Mouse (Mus musculus): ENCODE data around the gene Sigirr. TPM values are rescaled to one million over a fixed set of nuclear protein-coding genes. Genes with fewer than 3 reads are reported as not detected.

The Sigirr gene
- polyA plus RNA-seq, 1 experiment from 2014 or later, result 20.1 TPM

- H3K27ac ChIP-seq (ENCODE audit: low read depth), result peak overlapping the region; percentile 92
- TF ChIP-seq CTCF (IDR thresholded peaks at IDR 0.05; ENCODE audit: low read depth) (no peak), EP300 (IDR thresholded peaks at IDR 0.05; ENCODE audit: low read depth) (peak; percentile 67)
- ATAC-seq (peak; percentile 99), DNase-seq (peak; percentile 99)
- WGBS (ENCODE audit: insufficient replicate concordance), result 1% methylated on average over 29 of the region's 29 CpGs
- H3K9me3 ChIP-seq (ENCODE audit: low read length), result no peaks in the 10 kb centered on the region
- H3K36me3 ChIP-seq (replicated peaks; ENCODE audit: insufficient read depth, low read length), result no peaks in the 10 kb centered on the region
- peak overlapping the region; percentile 79 for H3K4me3 ChIP-seq (ENCODE audit: low read depth, low read length)
- H3K4me2 ChIP-seq (ENCODE audit: low read depth, low read length), result peak overlapping the region; percentile 94
- peaks cover 30% of the 10 kb centered on the region for H3K4me1 ChIP-seq (ENCODE audit: insufficient read depth)
- peak overlapping the region; percentile 79 for H3K9ac ChIP-seq (replicated peaks)
- H3K27me3 ChIP-seq (ENCODE audit: insufficient read depth, low read length), result no peaks in the 10 kb centered on the region
Measured at GRCm38 (mm10) chr7:141122689-141123516, 22.5 kb upstream of the Sigirr start.

GRCm38 (mm10) chr7:141122245-141122644, 21.9 kb upstream of the Sigirr start, which contains the start of gene Ptdss2:
Ptdss2 (plus strand) TSS chr7:141122382.
- 37% methylated on average over 14 of the region's 14 CpGs for WGBS (ENCODE audit: insufficient replicate concordance)
- Histone ChIP-seq H3K4me3 (ENCODE audit: low read depth, low read length) (peak within 1 kb of the TSS; percentile 79), H3K27ac (ENCODE audit: low read depth) (peak within 1 kb of the TSS; percentile 92), H3K36me3 (replicated peaks; ENCODE audit: insufficient read depth, low read length) (no peaks in the 10 kb centered on the region), H3K9ac (replicated peaks) (peak within 1 kb of the TSS; percentile 79), H3K4me1 (ENCODE audit: insufficient read depth) (peaks cover 30% of the 10 kb centered on the region), H3K9me3 (ENCODE audit: low read length) (no peaks in the 10 kb centered on the region), H3K4me2 (ENCODE audit: low read depth, low read length) (peak within 1 kb of the TSS; percentile 94), H3K27me3 (ENCODE audit: insufficient read depth, low read length) (no peaks in the 10 kb centered on the region)
- DNase-seq, result no peak
- TF ChIP-seq CTCF (IDR thresholded peaks at IDR 0.05; ENCODE audit: low read depth), result no peak
- no peak for TF ChIP-seq EP300 (IDR thresholded peaks at IDR 0.05; ENCODE audit: low read depth)
- no peak for ATAC-seq

GRCm38 (mm10) chr7:141121051-141121531, 20.7 kb upstream of the Sigirr start:
- H3K27ac ChIP-seq (ENCODE audit: low read depth), result peak overlapping the region; percentile 69
- WGBS (ENCODE audit: insufficient replicate concordance), result 65% methylated on average over 5 of the region's 5 CpGs
- DNase-seq, result no peak

GRCm38 (mm10) chr7:141120605-141121004, 20.2 kb upstream of the Sigirr start:
- no peak for ATAC-seq
- no peaks in the 10 kb centered on the region for H3K36me3 ChIP-seq (replicated peaks; ENCODE audit: insufficient read depth, low read length)
- TF ChIP-seq CTCF (IDR thresholded peaks at IDR 0.05; ENCODE audit: low read depth) (no peak), EP300 (IDR thresholded peaks at IDR 0.05; ENCODE audit: low read depth) (no peak)
- no peak overlapping the region for H3K4me3 ChIP-seq (ENCODE audit: low read depth, low read length)
- H3K4me2 ChIP-seq (ENCODE audit: low read depth, low read length), result no peak overlapping the region
- H3K27me3 ChIP-seq (ENCODE audit: insufficient read depth, low read length), result no peaks in the 10 kb centered on the region
- H3K9ac ChIP-seq (replicated peaks), result no peak overlapping the region
- H3K9me3 ChIP-seq (ENCODE audit: low read length), result no peaks in the 10 kb centered on the region
- DNase-seq, result no peak
- H3K27ac ChIP-seq (ENCODE audit: low read depth), result no peak overlapping the region
- 64% methylated on average over 3 of the region's 3 CpGs for WGBS (ENCODE audit: insufficient replicate concordance)
- H3K4me1 ChIP-seq (ENCODE audit: insufficient read depth), result peaks cover 33% of the 10 kb centered on the region

More at GRCm38 (mm10) chr7:141121051-141121531, 20.7 kb upstream of the Sigirr start:
- H3K9me3 ChIP-seq (ENCODE audit: low read length), result no peaks in the 10 kb centered on the region
- peak; percentile 36; the same call in 1 of the 2 replicates for TF ChIP-seq CTCF (IDR thresholded peaks at IDR 0.05; ENCODE audit: low read depth)
- TF ChIP-seq EP300 (IDR thresholded peaks at IDR 0.05; ENCODE audit: low read depth), result no peak
- no peak for ATAC-seq
- no peaks in the 10 kb centered on the region for H3K27me3 ChIP-seq (ENCODE audit: insufficient read depth, low read length)
- no peak overlapping the region for H3K4me3 ChIP-seq (ENCODE audit: low read depth, low read length)
- no peak overlapping the region for H3K4me2 ChIP-seq (ENCODE audit: low read depth, low read length)
- H3K36me3 ChIP-seq (replicated peaks; ENCODE audit: insufficient read depth, low read length), result no peaks in the 10 kb centered on the region
- H3K4me1 ChIP-seq (ENCODE audit: insufficient read depth), result peaks cover 31% of the 10 kb centered on the region
- H3K9ac ChIP-seq (replicated peaks), result no peak overlapping the region

GRCm38 (mm10) chr7:141119487-141119886, 19.1 kb upstream of the Sigirr start:
- H3K9me3 ChIP-seq (ENCODE audit: low read length), result no peaks in the 10 kb centered on the region
- no peak overlapping the region for H3K4me2 ChIP-seq (ENCODE audit: low read depth, low read length)
- H3K27ac ChIP-seq (ENCODE audit: low read depth), result no peak overlapping the region
- ATAC-seq (no peak), DNase-seq (no peak)
- no peak overlapping the region for H3K4me3 ChIP-seq (ENCODE audit: low read depth, low read length)
- TF ChIP-seq CTCF (IDR thresholded peaks at IDR 0.05; ENCODE audit: low read depth) (no peak), EP300 (IDR thresholded peaks at IDR 0.05; ENCODE audit: low read depth) (no peak)
- H3K9ac ChIP-seq (replicated peaks), result no peak overlapping the region
- H3K36me3 ChIP-seq (replicated peaks; ENCODE audit: insufficient read depth, low read length), result no peaks in the 10 kb centered on the region
- H3K27me3 ChIP-seq (ENCODE audit: insufficient read depth, low read length), result no peaks in the 10 kb centered on the region
- WGBS (ENCODE audit: insufficient replicate concordance), result 64% methylated on average over 3 of the region's 3 CpGs
- H3K4me1 ChIP-seq (ENCODE audit: insufficient read depth), result peaks cover 37% of the 10 kb centered on the region

GRCm38 (mm10) chr7:141117636-141118035, 17.3 kb upstream of the Sigirr start, which contains the start of gene Ano9:
Ano9 (minus strand) TSS chr7:141117806.
- Histone ChIP-seq H3K27me3 (ENCODE audit: insufficient read depth, low read length) (no peaks in the 10 kb centered on the region), H3K4me3 (ENCODE audit: low read depth, low read length) (no peak within 1 kb of the TSS), H3K4me2 (ENCODE audit: low read depth, low read length) (no peak within 1 kb of the TSS), H3K9me3 (ENCODE audit: low read length) (no peaks in the 10 kb centered on the region), H3K36me3 (replicated peaks; ENCODE audit: insufficient read depth, low read length) (no peaks in the 10 kb centered on the region), H3K9ac (replicated peaks) (no peak within 1 kb of the TSS), H3K27ac (ENCODE audit: low read depth) (no peak within 1 kb of the TSS), H3K4me1 (ENCODE audit: insufficient read depth) (peaks cover 34% of the 10 kb centered on the region)
- ATAC-seq, result no peak
- TF ChIP-seq CTCF (IDR thresholded peaks at IDR 0.05; ENCODE audit: low read depth), result no peak
- no peak for TF ChIP-seq EP300 (IDR thresholded peaks at IDR 0.05; ENCODE audit: low read depth)
- WGBS (ENCODE audit: insufficient replicate concordance), result 39% methylated on average over 9 of the region's 9 CpGs
- DNase-seq, result no peak
